Mouse (Mus musculus): ENCODE results near the gene Cyp3a25.

DNA sequence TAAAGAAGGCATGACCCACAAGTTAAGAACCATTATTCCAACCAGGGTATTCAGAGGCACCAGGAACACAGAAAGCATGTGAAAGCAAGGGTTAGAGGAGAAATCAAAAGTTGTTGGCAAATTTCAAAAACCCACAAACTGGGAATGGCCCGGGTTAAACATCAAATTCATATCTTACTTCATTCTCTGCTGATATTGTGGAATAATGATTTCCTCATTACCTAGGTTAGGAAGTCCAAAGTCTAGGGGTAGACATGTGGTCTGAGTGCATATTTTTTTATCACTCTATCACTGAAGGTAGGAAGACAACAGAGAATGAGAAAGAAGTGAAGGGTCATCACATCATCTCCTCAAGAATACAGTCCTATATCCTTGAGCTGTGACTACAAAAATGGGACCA, 1.8 kb upstream of the Cyp3a25 start:
- no peak for TF ChIP-seq POLR2A (IDR thresholded peaks at IDR 0.05; ENCODE audit: control insufficient read depth, low read depth, low read length)
- TF ChIP-seq CTCF (IDR thresholded peaks at IDR 0.05; ENCODE audit: control insufficient read depth, insufficient read depth, insufficient replicate concordance, low read depth, low read length), result no peak
